Mouse (Mus musculus): Measurements from ENCODE around the gene Nfkbia.

Gene Nfkbia

GRCm38 (mm10) chr12:55489986-55490721, 2.3 kb downstream of the Nfkbia start:
- DNase-seq (ENCODE audit: low spot score), result no peak

GRCm38 (mm10) chr12:55488661-55489447, 3.6 kb downstream of the Nfkbia start:
- no peak for DNase-seq (ENCODE audit: low spot score)

- DNase-seq (ENCODE audit: low spot score), result no peak
Measured at GRCm38 (mm10) chr12:55487843-55488660, 4.4 kb downstream of the Nfkbia start.

DNA sequence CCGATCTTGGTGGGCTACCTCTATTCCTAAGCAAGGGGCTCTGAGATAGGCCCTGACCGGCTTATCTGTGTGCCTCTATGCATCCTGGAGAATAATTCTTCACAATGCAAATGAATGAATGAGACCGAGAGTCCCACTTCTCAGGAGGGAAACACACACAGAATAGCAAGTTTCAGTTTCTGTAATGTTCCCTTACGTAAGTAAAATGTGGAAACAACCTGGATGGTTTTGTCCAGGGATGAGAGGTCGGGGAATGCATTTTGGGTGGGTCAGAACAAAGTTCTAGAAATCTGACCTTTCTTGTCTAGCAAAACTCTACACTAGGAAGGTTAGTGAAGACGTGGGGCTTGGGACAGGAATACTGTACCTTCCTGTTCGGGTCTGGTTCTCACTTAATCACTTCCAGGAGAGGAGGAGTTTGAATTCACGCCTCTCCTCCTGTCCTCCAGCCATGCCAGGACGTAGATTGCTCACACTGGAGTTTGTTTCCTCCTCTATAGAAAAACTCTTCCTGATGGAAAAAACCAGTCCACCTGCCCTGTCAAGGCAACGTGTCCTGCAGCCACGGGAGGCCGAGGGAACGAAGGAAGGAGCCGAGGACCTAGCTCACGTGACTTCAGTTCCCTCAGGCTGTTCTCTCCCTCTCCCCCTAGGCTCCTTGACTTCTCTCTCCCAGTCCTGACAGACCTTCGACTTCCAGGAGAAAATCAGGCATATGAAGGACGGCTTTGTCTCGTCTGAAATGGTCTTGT, 5.3 kb downstream of the Nfkbia start:
- DNase-seq (ENCODE audit: low spot score), result no peak

DNA sequence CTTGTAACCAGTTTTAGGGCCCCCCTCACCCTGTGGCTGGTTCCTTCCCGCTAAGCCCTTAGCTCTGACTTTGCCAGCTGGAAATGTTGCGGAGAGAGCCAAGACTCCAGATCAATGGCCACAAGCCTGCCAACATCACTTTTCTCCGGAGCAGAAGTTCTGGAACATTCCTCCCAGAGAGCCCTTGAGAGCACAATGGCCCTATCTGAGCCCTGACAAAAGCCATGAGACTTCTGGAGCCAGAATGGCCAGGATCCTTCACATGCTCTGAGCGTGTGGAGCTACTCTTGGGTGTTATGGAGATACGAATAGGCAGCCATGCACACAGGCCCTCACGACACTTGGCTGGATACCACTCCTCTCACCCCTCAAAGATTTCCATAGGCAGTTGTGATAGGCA, 7.6 kb downstream of the Nfkbia start:
- no peak for DNase-seq (ENCODE audit: low spot score)

DNA sequence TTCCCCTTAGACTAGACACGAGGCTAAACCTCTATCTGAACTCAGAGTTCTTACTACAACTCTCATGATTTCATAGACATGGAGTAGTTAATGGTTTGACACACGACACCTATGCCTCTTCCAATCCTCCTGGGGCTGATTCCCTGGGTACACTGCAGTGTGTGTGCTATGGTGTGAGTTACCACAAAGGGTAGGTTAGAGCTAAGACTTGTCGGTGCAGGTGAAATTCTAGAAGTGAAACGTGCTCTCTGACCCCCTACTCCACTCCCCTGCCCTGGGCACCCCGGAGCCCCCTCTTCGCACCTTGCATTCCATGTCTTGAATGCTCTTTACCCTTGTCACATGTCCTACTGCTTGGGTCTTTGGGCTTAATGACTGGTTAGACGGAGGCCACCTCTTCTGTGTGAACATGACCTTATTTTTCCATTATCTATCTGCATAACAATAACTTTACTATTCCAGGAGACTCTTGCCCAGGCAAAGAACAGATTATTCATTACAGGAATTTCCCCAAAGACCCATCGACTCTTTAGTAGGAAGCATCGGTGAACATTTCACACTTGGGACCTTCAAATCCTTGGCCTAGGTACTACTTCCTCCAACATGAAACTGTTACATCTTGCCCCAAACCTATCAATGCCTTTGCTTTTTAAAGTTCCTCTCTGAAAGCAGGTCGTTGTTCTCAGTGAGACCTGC, 8.2 kb downstream of the Nfkbia start:
- no peak for DNase-seq (ENCODE audit: low spot score)

- no peak for DNase-seq (ENCODE audit: low spot score)
Measured at GRCm38 (mm10) chr12:55483591-55483990, 8.9 kb downstream of the Nfkbia start.

DNA sequence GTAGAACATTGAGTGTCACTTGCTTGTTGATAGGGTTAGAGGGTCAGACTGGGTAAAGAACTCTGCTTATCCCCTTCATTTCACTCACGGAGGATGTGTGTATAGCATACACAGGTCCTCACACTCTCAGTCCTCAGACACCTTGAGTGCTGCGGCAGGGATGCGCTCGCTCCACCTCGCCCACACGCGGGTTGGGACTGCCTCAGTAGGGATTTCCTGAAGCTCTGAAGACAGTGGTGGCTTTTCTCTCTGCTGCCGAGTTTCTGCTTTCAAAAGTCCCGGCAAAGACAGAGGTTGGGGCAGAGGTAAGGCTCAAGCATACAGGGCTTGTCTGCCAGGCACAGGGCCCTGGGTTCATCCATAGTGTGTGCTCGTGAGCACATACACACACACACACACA, 9.7 kb downstream of the Nfkbia start:
- no peak for DNase-seq (ENCODE audit: low spot score)

DNA sequence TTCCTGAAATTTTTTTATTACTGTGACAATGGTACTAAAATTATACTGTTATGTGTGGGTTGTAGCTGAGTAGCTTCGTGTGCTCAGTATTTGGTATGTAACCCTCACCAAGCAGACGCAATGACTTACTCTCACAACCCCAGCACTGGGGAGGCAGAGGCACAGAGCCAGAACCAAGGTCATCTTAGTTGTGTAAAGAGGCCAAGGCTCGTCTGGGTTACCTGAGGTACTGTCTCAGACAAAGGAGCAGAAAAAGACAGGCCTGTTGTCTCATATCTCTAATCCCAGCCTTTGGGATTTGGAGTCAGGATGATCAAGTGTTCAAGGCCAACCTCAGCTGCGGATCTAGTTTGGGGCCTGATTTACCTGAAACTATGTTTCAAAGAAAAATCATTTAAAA, 10.7 kb downstream of the Nfkbia start:
- no peak for DNase-seq (ENCODE audit: low spot score)

DNA sequence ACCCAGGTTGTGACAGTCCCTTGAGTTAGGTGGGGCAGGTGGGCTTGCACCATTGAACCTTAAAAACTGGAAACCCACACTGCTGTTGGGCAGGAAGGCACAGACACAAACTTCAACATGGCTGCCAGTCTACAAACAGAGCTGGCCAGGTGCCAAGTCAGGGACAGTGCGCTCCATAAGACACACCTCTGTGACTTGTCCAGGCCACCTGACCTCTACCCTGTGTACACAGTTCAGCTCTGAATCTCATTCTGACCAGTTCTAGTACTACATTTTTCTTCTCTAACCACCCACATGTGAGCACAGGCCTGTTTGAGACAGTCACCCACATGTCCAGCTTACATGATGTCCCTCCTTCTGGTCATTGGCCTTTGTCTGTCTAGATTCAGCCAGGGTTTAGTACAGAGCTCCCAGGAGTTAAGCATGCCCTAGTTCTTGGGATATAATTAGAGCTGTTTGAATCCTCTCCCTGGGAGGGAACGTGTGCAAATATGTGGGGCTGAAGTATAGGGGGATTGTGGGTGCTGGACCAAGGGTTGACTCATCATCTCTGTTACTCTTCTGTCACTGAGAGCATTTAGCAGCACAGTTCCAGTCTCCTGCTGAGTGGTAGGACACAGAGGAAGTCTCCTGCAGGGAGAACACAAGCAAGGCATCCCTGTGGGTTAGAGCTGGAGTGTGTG, 11.8 kb downstream of the Nfkbia start:
- no peak for DNase-seq (ENCODE audit: low spot score)

DNA sequence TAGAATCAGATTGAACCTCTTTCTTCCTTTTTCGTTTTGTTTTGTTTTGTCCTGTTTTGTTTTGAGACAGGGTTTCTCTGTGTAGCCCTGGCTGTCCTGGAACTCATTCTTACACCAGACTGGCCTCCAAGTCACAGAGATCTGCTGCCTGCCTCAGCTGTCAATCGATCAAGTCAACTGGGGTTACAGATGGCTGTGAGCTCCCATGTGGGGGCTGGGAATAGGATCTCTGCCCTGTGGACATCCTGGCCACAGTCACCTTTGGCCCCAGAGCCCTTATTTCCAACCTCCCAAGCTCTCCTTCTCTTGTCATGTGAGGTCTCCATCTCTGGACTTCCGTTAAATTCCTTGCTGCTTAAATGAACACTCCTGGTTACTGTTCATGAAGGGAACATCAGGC, 13.5 kb downstream of the Nfkbia start:
- DNase-seq (ENCODE audit: low spot score), result no peak

GRCm38 (mm10) chr12:55474209-55474583, 18.3 kb downstream of the Nfkbia start:
- DNase-seq (ENCODE audit: low spot score), result no peak

DNA sequence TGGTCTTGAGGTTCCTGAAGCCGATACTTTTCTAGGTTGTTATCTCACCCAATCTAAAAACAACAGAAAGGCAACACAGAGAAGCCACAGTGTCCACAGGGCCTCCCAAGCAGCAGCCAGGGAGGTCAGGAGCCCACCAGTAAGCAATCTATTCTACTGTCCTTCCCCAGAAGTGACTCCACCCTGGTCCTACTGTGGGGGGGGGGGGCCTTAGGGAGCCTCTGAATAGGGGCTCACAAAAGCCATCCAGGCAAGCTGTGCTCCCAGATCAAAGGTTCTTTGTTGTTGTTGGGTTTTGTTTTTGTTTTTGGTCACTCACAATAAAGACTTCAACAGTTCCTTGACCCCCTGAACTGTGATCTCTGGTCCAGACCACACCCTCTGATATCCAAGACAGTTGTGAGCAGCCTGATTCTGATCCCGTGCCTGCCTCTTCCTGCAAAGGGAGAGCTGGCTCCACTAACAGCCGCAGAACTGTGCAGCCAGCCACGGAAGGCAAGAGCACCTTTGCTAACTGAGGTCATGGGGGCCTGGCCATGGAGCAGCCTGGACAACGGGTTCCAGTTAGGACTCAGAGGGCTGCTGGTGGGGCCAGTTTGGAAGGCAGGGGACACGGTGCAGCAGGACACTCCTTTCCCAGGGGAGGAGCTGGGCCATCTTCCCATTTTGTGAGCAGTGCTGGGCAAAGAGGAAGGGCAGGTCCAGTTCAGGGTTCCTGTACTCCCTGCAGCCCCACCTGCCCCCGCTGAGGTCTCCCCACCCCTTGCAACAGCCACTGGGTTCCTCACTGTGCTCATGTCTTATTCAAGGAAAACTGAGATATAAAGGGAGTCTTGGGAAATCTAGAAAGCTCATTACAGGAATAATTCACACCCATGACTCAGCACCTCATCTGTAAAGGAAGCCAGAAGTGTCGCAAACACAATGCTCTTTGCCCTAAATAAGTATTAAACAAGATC, 18.9 kb downstream of the Nfkbia start:
- peak; percentile 58 for DNase-seq (ENCODE audit: low spot score)

GRCm38 (mm10) chr12:55471344-55471743, 21.1 kb downstream of the Nfkbia start:
- no peak for DNase-seq (ENCODE audit: low spot score)

- DNase-seq (ENCODE audit: low spot score), result no peak
Measured at GRCm38 (mm10) chr12:55470442-55470841, 22.0 kb downstream of the Nfkbia start.

DNA sequence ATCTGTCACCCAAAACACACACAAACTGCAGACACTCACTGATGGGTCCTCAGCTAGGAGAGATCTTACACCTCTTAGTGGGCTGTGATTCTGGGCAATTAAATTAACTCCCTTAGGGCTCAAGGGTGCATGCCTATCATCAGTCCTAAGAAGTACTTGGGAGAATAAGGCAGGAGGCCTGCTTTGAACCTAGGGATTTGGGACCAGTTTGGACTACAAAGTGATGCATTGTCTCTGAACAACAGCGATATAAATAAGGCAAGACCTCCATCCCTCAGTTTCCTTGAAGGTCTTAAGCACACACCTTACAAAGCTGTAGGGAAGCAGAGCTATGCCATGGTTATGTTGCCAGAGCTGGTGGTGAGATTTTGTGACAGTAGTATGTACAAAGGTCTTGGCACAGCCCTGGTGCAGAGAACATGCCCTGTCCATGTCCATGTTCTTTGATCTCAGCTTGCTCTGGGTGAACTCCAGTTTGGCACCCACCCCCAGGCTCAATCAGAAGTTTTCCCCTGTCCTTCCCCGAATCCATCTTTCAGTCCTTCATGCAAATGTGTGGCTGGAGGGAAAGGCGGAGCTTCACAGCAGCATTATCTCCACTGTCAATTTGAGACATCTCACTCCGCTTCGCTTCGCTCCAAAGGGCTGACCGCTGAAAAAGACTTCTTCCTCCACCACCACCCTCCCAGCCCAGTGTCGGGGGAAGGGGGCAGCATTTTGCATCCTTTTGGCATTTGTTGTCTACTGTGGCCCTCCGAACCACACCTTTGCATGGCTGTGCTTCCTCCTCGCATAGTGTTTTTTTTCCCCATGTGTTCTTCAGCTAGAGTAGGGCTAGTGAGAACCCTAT, 24.9 kb downstream of the Nfkbia start:
- no peak for DNase-seq (ENCODE audit: low spot score)

DNA sequence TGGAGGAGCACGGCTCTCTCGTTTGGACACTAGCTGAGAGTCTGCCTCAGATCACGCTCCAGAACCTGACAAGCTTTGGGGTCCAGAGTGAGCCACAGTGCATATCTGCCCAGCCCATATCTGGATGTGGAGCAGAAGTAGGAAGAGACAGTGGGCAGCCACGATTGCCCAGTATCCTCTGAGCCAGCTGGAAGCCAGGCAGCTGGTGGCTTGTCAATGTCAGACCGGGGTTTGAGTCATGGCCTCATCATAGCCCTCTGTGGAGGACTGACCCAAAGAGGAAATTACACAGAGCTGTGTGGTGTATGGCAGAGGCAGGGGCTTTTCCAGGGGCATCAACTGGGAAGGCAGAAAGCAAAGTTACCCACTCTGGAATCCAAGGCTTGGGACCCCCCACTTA, 25.6 kb downstream of the Nfkbia start:
- no peak for DNase-seq (ENCODE audit: low spot score)

GRCm38 (mm10) chr12:55466088-55466701, 26.3 kb downstream of the Nfkbia start:
- DNase-seq (ENCODE audit: low spot score), result no peak
